Mouse (Mus musculus): ENCODE measurements around the gene Gucy2c.

DNA sequence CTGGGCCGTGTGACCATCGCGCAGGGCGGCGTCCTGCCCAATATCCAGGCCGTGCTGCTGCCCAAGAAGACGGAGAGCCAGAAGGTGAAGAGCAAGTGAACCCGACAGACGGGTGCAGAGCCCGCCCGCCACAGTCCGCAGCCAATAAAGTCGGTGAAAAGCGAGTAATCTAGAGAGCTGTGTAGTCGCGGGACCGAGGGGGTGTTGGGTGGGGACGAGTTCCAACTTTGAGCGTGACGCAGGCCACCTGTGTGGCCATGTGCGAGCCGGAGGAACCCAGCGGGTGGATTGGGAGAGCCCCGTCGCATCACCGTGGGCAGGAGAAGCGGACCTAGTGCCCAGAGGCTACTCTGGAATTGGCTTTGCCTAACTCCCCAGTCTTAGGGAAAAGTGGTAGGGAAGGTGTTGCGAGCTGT lies 27.1 kb upstream of the Gucy2c start:
- TF ChIP-seq CHD2 (IDR thresholded peaks at IDR 0.05; ENCODE audit: low read depth, low read length): no peak
- no peak for TF ChIP-seq HCFC1 (IDR thresholded peaks at IDR 0.05; ENCODE audit: borderline replicate concordance, insufficient read depth, low read length)
- TF ChIP-seq ZNF384 (IDR thresholded peaks at IDR 0.05; ENCODE audit: low read depth, low read length): no peak
- TF ChIP-seq MAFK (IDR thresholded peaks at IDR 0.05; ENCODE audit: insufficient read depth, low read depth, low read length): no peak
